Mouse (Mus musculus): ENCODE measurements around the gene Pcsk1n.
A peak's percentile ranks its signal among the peaks of the same experiment; 100 is the strongest.
"Not testable (repeated sequence)": the region's sequence is repeated elsewhere in the genome, so short reads cannot be mapped to it uniquely, and the experiment has no call there.

Pcsk1n gene

DNA sequence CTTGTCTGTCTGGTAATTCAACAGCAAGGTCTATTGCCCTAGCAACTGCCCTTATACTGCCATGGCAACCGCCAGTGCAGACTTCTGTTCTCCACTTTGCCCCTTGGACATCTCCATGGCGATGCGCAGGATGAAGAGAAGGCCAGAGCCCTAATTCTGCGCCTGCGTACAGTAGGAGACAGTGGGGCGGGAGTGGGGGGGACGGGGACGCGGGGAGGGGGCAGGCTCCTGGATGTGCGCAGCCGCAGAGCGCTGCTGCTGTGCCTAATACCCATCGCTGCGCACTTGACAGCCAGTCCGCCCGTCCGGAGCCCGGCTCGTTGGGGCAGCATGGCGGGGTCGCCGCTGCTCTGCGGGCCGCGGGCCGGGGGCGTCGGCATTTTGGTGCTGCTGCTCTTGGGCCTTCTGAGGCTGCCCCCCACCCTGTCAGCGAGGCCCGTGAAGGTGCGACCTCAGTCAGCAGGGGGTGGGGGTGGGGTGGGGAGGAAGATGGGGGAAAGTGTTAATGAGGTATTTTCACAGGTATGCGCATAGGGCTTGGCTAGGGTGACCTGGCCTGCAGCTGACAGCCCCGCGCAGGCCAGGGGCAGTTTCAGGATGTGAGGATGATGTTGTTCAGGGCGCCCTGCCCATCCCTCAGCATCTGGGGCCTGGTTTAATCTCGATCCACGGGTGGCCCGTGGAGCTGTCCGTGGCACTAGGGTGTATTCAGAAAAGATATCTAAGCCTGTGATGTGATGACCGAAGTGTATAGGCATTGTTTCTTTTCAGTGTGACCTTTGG lies at the start of gene Pcsk1n:
Pcsk1n (plus strand) TSS at position 222 of the 783 bp plus-strand sequence.
- DNase-seq (ENCODE audit: low read depth), result no peak

DNA sequence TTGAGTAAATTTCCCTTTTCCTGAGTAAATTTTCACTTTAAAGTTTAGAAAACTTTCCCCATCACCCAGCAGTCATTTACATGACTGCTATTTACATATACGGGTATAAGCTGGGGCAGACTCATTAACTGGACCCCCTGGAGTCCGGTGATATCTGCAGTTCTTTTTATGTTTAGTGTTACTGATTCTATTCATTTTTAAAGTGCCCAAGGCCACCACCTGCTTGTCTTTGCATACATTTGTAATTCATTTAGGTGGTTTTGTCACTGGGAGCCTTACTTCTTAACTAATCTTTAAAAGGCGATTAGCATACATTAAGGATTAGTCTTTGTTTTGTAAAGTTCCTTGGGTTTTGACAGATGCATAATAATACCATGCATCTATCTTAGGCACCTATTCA lies 49.8 kb upstream of the Pcsk1n start:
- no peak for DNase-seq (ENCODE audit: low read depth)

DNA sequence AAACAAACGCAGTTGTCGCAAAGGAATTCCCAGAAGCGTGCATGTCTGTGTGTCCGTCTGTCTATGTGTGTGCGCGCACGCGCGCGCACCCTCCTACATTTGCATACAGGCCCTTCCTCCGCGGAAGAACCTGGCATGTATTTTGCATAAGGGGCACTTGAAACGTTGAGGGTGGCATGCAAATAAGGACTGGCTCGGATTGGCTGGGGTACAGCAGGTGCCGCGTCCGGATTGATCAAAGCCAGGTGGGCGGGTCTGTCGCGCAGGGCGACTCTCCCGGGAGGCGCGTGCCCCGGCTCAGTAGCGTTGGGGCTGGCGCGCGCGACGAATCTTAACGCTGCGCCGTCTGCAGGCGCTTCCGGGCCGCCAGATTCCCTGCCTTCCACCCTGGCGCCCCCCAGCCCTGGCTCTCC lies 41.6 kb upstream of the Pcsk1n start, which contains the start of gene Pim2:
Pim2 (plus strand) TSS at position 256 of the 413 bp plus-strand sequence.
- no peak for DNase-seq (ENCODE audit: low read depth)

DNA sequence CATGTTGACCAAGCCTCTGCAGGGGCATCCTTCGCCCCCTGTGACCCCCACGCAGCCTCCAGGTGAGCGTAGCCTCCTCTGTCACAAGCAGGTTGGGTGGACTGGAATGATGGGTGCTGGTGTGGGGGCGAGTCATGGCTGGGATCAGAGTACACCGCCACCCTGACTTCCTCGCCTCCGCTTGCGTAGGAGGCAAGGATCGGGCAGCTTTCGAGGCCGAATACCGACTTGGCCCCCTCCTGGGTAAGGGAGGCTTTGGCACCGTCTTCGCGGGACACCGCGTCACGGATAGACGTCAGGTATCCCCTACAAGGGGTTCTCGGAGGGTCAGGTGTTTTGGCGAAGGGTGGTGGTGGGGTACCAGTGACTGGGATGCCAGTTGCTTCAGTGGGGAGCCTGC lies 41.1 kb upstream of the Pcsk1n start:
- DNase-seq (ENCODE audit: low read depth), result no peak

DNA sequence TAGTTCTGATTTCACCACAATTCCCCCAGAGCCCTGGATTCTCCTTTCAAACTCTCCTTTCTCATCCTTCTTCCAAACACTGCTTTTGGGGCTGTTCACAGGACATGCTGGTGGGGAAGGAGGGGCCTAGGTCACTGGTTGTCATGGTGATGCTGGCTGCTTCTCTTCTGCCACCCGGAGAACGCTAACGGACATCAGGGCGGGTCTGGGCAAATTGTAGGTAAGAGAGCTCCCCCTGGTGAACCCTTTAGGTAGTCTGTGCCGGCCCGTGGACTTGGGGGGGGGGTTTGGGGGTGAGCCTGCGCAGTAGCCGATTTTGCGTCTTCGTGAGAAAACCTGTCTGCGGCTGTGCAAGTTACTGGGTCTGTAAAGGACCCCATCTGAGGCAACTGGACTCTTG lies 39.8 kb upstream of the Pcsk1n start:
- DNase-seq (ENCODE audit: low read depth), result peak; percentile 61

DNA sequence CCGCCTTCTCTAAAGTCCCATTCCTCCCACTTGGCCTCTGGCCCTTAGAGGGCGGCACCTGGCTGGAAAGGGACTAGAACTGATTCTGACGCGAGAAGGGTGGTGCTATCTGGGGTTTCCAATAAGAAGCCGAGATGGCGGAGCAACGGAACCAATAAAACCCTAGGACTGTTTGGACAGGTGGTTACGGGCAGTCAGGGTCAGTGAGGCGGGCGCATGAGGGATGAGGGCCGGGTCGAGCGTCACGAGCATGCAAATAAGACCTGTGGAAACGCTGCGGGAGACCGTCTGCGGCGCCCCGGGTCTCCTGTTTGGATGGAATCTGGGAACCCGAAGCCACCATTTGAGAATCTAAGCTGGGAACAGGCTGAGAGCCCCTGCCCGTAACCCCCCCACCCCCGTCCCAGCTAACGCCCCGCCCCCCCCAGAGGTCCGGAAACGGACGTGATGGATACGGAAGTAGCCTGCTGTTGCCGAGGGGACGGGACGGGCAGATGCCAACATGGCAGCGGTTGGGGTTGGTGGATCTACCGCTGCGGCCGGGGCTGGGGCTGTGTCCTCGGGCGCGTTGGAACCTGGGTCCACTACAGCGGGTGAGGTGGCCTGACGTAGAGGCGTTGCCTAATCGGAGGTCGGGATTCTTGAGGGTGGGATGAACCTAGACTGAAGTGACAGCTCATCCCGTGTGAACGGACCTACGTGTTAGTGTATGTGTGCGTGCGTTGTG lies 35.6 kb upstream of the Pcsk1n start, which contains the start of gene Slc35a2:
Slc35a2 (plus strand) TSS at position 188 of the 727 bp plus-strand sequence.
- peak; percentile 90 for DNase-seq (ENCODE audit: low read depth)

DNA sequence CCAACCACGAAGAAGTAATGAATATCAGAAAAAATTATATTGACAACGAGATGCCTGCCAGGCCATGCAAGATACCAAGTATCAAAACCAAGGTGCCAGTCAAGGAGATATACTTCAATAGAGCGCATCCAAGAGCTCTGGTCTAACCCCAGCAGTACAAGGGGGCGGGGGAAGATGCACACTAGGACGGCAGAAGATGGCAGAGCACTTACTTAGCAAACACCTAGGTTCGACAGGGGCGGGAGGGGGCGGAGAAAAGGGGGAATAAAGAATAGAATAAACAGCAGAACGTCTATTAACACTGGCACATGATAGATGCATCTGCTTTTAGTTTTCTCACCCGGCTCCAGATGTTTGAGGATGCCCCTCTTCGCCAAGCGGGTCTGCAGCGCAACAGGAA lies 21.4 kb upstream of the Pcsk1n start:
- peak; percentile 2 for DNase-seq (ENCODE audit: low read depth)

DNA sequence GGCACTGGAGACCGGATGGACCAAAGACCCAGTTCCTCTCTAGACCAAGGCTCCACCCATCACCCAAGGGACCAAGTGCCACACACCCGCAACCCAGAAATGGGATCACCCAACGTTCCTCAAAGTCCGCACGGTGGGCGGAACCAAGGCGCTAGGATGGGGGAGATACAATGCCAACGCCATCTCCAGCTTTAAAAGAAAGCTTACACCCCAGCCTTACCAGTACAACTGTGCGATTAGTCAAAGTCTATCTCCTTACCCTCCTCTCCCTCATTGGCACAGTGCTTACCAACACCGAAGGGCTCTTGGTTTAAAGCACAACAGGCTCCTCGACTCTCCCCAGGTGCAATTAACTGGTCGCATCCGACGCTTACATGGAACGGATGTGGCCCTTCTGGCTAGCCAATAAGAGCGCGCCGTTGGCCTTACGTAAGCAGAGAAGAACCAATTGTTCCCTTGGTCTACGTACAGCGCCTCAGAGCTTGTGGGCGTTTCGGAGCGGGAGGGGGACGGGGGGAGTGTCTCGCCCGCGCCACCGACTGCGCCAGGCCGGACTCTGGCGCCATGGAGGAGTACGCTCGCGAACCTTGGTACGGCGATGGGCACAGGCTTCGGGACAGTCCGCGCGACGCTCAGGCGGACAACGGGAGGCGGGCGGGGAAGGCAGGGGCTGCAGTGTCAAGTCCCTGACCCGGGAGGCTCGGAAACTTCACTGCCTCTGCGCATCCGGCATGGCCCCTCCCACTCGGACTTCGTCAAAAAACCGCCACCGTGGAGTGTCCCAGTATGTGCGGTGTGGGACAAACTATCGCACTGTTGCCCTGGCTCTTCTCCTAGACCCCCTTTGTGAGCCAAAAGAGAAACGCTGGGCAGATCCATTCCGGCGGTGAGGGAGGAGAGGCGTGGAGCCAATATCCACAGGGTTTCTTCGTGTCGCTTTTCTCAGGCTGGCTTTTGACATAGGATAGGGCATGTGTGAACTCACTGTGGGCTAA lies 20.4 kb upstream of the Pcsk1n start, which contains the start of the genes Pqbp1 and Timm17b:
Pqbp1 (minus strand) TSS at position 390 of the 995 bp plus-strand sequence.
Timm17b (plus strand) TSS at position 478 of the 995 bp plus-strand sequence.
- peak; percentile 91 for DNase-seq (ENCODE audit: low read depth)

DNA sequence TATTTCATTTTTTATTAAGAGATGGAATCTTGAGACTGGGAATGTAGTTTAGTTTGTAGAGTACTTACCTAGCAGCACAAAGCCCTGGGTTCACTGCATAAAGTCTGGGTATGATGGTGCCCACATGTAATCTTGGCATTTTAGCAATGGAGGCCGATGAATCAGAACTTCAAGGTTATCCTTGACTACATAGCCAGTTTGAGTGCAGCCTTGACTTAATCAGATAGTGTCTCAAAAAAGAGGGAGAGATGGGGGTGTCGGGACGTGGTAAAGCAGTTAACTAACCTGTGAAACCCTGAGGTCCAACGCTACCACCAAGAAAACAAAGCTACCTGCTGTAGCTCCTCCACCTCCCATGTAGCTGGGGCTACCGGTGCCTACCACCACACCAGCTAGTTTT lies 15.2 kb upstream of the Pcsk1n start:
- no peak for DNase-seq (ENCODE audit: low read depth)

DNA sequence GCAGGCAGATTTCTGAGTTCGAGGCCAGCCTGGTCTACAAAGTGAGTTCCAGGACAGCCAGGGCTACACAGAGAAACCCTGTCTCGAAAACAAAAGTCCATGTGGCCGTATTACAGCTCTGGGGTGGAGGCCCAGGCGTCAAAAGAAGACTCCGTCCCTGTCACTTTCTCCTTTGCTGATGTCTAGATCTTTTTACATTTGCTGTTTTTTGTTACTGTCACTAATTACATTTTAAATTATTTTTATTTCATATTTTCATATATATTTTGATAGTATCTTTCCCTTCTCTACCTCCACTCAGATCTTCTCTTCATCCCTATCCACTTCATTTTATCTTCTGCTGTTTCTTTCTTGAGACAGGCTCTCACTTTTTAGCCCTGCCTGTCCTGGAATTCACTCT lies 11.9 kb upstream of the Pcsk1n start, which contains the start of gene Gm10491:
Gm10491 (minus strand) TSS at position 101 of the 400 bp plus-strand sequence.
- DNase-seq (ENCODE audit: low read depth), result no peak

DNA sequence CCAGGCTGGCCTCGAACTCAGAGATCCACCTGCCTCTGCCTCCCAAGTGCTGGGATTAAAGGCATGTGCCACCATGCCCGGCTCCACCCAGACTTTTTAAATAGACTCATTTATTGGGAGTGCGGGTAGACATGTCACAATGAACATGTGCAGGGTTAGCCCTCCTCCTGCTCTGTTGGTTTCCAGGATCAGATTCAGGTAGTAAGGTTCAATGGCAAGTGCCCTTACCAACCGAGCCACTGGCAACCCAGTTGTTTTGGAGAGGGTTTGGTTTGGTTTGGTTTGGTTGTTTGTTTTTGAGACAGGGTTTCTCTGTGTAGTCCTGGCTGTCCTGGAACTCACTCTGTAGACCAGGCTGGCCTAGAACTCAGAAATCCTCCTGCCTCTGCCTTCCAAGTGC lies 10.4 kb upstream of the Pcsk1n start, which contains the start of gene Gm10490:
Gm10490 (plus strand) TSS at position 301 of the 400 bp plus-strand sequence.
- DNase-seq (ENCODE audit: low read depth), result not testable (repeated sequence)

DNA sequence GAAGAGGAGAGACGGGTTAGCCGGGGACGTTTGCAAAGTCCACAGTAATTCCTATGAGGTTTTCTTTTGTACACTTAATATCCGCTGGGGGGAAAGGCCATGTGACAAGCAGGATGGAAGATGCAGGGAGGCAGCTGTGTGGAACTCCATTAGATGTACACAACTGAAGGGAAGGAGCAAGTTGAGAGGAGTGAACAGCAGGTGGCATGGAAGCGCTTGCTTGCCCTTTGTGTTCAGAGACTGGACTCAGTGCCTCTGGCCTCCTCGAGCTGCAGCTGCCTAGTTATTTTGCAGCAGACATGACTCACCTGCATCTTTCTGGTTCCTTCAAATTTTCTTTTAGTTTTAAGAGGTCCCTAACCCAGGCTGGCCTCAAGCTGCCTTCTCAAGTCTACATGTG lies 9.1 kb upstream of the Pcsk1n start:
- DNase-seq (ENCODE audit: low read depth), result peak; percentile 22

DNA sequence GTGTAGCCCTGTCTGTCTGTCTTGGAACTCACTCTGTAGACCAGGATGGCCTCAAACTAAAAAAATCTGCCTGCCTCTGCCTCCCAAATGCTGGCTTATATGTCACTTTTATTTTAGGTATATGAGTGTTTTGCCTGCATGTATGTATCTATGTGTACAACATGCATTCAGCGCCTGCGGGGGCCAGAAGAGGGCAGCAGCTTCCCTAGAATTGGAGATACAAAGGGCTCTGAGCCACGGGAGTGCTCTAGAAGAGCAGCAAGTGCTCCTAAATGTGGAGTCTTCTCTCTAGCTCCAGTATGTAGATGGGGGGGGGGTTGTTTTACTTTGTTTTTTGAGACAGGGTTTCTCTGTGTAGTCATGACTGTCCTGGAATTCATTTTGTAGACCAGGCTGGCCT lies 4.0 kb upstream of the Pcsk1n start:
- DNase-seq (ENCODE audit: low read depth), result peak; percentile 46

DNA sequence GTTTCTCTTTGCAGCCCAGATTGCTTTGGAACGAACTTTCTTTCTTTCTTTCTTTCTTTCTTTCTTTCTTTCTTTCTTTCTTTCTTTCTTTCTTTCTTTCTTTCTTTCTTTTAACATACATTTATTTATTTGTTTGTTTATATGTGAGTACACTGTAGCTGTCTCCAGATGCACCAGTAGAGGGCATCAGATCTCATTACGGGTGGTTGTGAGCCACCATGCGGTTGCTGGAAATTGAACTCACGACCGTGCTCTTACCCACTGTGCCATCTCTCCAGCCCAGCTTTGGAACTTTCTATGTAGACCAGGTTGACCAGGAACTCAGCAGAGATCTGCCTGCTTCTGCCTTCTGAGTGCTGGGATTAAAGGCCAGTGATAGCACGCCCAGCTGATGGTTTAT lies 1.7 kb upstream of the Pcsk1n start:
- not testable (repeated sequence) for DNase-seq (ENCODE audit: low read depth)

DNA sequence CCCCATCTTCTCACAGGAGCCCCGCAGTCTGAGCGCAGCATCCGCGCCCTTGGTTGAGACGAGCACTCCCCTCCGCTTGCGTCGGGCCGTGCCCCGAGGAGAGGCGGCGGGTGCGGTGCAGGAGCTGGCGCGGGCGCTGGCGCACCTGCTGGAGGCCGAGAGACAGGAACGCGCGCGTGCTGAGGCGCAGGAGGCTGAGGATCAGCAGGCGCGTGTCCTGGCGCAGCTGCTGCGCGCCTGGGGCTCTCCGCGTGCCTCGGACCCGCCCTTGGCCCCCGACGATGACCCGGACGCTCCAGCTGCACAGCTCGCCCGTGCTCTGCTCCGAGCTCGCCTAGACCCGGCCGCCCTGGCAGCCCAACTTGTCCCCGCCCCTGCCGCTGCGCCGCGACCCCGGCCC lies 2.4 kb downstream of the Pcsk1n start:
- DNase-seq (ENCODE audit: low read depth), result no peak

DNA sequence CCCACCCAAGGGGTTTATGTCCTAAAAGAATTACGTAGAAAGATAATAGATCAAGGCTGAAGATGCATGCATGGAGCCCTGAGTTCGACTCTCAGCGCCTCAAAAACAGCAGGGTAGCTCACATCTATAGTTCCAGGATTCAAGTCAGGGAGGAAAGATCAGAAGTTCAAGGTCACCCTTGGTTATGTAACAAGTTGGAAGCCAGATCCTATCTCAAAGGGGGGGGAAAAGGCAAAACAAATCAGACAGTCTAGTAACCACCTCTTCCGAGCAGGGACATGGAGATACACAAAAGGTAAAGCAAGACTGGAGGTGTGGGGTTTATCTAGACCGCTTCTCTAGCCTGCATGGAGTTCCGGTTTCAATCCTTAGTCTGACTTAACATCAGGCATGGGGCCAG lies 6.6 kb downstream of the Pcsk1n start:
- DNase-seq (ENCODE audit: low read depth), result no peak

DNA sequence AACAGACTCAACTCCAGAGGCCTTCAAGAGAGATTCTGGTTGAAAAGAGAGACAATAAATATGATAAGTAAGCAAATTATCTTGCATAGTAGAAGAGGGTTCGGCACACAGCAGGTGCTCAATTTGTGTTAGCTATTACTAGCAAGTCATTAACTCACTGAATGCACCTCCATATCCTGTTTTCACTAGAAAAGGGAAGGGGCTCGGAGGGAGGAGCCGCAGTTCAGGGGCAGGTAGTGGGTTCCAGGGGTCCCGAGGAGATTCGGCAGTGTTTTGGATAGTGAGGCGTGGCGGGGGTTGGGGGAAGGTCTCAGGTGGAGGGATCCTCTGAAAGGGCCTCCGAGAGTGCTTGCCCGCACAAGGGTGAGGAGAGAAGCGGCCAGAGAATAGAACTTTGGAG lies 7.5 kb downstream of the Pcsk1n start:
- no peak for DNase-seq (ENCODE audit: low read depth)

DNA sequence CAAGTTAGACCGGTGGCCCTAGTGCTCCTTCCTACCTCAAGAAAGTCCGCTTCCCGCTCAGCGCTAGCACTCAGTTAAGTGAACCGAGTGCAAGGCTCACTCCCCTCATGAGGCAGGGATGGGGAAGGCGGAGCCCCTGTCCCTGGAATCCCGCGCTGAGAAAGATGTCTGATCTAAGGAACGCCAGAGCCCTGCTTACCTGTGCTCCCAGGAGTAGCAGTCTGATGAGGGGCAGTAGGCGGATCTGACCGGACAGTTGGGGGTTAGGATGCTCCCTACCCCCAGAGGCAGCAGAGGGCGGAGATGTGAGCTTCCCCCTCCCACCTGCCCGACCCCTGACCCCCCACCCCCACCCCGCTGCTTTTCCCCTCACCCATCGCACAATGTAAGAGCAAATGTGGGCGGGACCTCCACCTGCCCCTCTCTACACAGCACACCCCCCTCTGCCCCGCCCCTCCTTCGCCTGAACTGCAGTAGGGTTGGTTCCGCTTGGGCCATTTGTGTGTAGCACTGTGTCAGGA lies 8.7 kb downstream of the Pcsk1n start, which contains the start of gene Eras:
Eras (minus strand) TSS at position 338 of the 521 bp plus-strand sequence.
- DNase-seq (ENCODE audit: low read depth), result no peak

DNA sequence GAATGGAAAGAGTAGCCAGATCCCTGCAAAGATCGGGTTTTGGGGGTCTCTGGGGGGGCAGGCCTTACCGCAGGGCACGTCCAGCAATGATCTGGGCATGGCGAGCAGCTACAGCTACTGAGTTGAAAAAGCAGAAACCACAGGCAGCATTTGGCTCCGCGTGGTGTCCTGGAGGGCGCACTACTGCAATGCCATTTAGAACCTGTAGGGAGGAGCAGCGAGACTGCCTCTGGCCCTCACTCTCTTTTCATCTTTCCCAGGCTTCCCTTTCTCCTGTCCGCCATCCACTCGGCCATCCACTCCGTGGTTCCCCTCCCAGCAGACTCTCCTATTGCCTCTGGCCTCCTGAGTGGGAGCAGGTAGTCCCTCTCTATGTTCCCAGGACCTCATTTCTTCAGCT lies 17.3 kb downstream of the Pcsk1n start:
- DNase-seq (ENCODE audit: low read depth), result no peak

DNA sequence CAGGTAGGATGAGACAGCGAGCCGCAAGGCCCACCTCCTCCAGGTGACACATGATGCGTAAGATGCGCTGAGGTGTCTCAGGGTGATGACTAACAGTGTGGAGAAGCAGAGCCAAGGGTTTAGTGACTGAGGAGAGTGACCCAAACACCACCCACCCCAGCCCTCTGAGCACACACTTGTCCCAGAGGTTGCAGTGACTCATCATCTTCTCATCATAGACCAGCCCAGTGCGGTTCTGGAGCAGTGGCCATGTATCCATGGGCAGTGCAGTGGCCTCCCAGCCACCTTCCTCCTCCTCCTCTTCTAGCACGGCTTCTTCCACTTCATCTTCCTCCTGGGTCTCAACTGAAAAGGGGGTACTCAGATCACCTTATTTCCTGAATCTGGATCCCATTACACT lies 18.0 kb downstream of the Pcsk1n start:
- peak; percentile 4 for DNase-seq (ENCODE audit: low read depth)

DNA sequence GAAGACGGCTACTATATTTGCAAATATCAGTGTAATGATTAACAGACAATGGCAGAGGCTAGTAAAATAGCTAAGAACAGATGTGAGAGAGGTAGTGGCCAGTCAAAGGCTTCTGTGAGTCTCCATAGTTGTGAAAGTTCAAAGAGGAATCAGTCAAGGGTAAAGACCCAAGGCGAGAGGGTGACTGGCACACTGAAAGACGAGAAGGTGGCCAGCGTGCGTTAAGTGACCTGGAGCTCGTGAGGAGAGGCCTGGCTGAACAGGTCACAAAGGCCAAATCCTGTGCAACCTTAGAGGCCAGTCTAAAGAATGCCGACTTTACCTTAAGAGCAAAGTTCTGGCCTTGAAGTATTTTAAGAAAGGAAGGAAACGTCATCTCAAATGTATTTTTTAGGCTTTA lies 26.0 kb downstream of the Pcsk1n start:
- DNase-seq (ENCODE audit: low read depth), result no peak
